Mouse (Mus musculus) stomach, embryonic 14.5 days (tissue): ENCODE data around the gene Lmo4. TPM values are rescaled to one million over a fixed set of nuclear protein-coding genes. Genes with fewer than 3 reads are reported as not detected.

Experiments
- ATAC-seq: fragments of 200-750 bp; cut with Nextera tagmentation; 2 replicates; pipeline ENCODE4 v1.8.0; 2017; ENCODE audit warnings: low read depth, moderate TSS enrichment; ENCODE audit not compliant: insufficient number of reproducible peaks, insufficient read depth, low FRiP score
- H3K27ac ChIP-seq: fragments of 300-500 bp; sonication (generic); 2 replicates; pipeline ENCODE4 v1.5.1; 2014; ENCODE audit warnings: mild to moderate bottlenecking, low read length, moderate library complexity, mixed read lengths
- H3K27me3 ChIP-seq: fragments of 300-500 bp; sonication (generic); 2 replicates; pipeline ENCODE4 v1.6.1; 2014; ENCODE audit warnings: low read length, control low read depth, mixed read lengths; ENCODE audit not compliant: control insufficient read depth, insufficient read depth
- H3K36me3 ChIP-seq: fragments of 300-500 bp; sonication (generic); 2 replicates; pipeline ENCODE4 v1.6.1; 2014; ENCODE audit warnings: mild to moderate bottlenecking, control low read depth, low read length, moderate library complexity, mixed read lengths; ENCODE audit not compliant: control insufficient read depth, insufficient read depth
- H3K4me1 ChIP-seq: fragments of 300-500 bp; sonication (generic); 2 replicates; pipeline ENCODE4 v1.6.1; 2014; ENCODE audit warnings: low read length, control low read depth, mixed read lengths; ENCODE audit not compliant: control insufficient read depth, insufficient read depth
- H3K4me2 ChIP-seq: fragments of 300-500 bp; sonication (generic); replicated peaks from 2 replicates; pipeline ENCODE4 v1.6.1; 2014; ENCODE audit warnings: low read depth, low read length, control low read depth
- H3K4me3 ChIP-seq: fragments of 300-500 bp; sonication (generic); 2 replicates; pipeline ENCODE4 v1.5.1; 2014; ENCODE audit warnings: low read depth, low read length, control low read depth
- H3K9ac ChIP-seq: fragments of 300-500 bp; sonication (generic); replicated peaks from 2 replicates; pipeline ENCODE4 v1.6.1; 2014; ENCODE audit warnings: low read depth, mild to moderate bottlenecking, control low read depth, low read length, moderate library complexity, mixed read lengths
- H3K9me3 ChIP-seq: fragments of 300-500 bp; sonication (generic); 2 replicates; pipeline ENCODE4 v1.6.1; 2016; ENCODE audit warnings: low read depth, low read length, control low read depth; ENCODE audit not compliant: control insufficient read depth
- WGBS: fragments of 180-500 bp; shearing (Covaris S2); extraction: QIAGEN DNeasy Blood & Tissue Kit; methylation state at CpG from one replicate; pipeline ENCODE4 v1.1.7; 2014; 5-methylcytosine and 5-hydroxymethylcytosine counted together
- polyA plus RNA-seq: library from polyadenylated mRNA; unstranded; fragments of >200 nt; fragmentation: Nextera tagmentation; extraction: Ambion mirVana; gene quantifications from 2 replicates; pipeline ENCODE4 v1.2.1, GENCODE M21; 2014

Lmo4 gene
- polyA plus RNA-seq, 1 experiment from 2014 or later: 95.2 TPM

- no peak for ATAC-seq
These were observed 26.9 kb upstream of the Lmo4 start for GRCm38 (mm10) chr3:144231931-144232330.

DNA sequence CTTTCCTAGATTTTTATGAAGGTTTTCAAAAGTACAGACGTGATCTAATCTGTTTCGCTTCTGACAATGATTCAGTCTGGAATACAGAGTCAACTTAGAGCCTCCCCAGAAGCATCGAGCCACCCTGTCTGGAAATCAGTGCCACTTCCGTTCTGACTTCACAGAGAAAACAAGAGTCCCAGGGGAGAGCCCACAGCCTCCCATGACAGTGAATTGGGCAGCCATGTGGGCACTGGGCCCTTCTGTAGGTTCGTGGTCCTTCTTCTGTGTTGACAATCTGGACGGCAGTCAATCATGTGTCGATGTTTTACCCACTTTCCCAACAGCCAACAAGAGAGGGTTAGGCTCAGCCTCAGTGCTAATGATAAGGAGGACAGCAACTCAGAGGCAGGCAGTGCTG lies 26.4 kb upstream of the Lmo4 start:
- H3K27ac ChIP-seq: no peak overlapping the region
- no peak overlapping the region for H3K4me2 ChIP-seq
- ATAC-seq: no peak
- no peaks in the 10 kb centered on the region for H3K27me3 ChIP-seq
- H3K9me3 ChIP-seq: no peaks in the 10 kb centered on the region
- H3K4me3 ChIP-seq: no peak overlapping the region
- H3K9ac ChIP-seq: no peak overlapping the region
- H3K36me3 ChIP-seq: no peaks in the 10 kb centered on the region
- 84% methylated on average over 7 of the region's 7 CpGs for WGBS
- H3K4me1 ChIP-seq: no peaks in the 10 kb centered on the region

More at GRCm38 (mm10) chr3:144231931-144232330, 26.9 kb upstream of the Lmo4 start:
- Histone ChIP-seq H3K27ac (no peak overlapping the region), H3K36me3 (no peaks in the 10 kb centered on the region), H3K4me1 (no peaks in the 10 kb centered on the region), H3K9me3 (no peaks in the 10 kb centered on the region), H3K4me3 (no peak overlapping the region), H3K4me2 (no peak overlapping the region), H3K9ac (no peak overlapping the region), H3K27me3 (no peaks in the 10 kb centered on the region)
- WGBS: 68% methylated on average over 6 of the region's 6 CpGs

DNA sequence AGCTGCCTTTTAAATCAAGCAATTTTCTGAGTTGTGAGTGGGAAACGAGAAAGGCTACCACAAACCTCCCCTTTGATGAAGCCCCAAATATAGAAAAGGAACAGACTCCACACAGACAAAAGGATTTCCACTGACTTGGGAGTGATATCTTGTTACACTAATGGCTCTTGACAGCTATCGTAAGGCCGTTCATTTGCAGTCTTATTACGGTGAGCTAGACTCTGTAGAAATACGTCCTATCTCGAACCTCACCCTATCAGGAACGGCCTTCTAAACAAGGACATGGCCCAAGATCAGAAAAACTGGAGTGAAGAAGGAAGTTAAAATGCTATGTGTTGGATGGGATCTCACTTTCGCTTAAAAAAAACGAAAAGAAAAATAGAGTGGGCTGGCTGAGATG lies 25.0 kb upstream of the Lmo4 start:
- Histone ChIP-seq H3K4me2 (no peak overlapping the region), H3K27me3 (no peaks in the 10 kb centered on the region), H3K27ac (no peak overlapping the region), H3K9ac (no peak overlapping the region), H3K4me3 (no peak overlapping the region), H3K36me3 (no peaks in the 10 kb centered on the region), H3K9me3 (no peaks in the 10 kb centered on the region), H3K4me1 (0 out of 2 replicates have a peak, but pooled peaks cover 5% of the 10 kb centered on the region)
- no peak for ATAC-seq
- 73% methylated on average over 9 of the region's 9 CpGs for WGBS

DNA sequence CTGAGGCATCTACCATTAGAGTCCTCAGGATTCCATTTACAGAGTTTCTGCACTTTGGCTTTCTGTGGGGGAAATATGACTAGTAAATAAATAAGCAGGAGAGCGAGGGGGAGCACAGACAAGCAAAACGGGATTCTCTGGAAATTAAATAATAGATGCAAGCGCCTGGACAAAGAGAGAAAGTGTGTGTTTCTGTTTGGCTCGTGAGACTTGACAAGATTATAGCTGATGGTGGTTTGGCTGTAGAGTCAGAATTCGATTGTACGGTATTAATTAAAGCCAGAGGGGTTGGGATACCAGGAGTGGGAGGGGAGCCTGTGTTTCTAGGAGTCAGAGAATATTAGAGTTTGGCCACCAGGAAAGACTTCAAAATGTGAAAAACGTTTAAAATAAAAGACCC lies 24.3 kb upstream of the Lmo4 start:
- no peak for ATAC-seq
- Histone ChIP-seq H3K9ac (no peak overlapping the region), H3K36me3 (no peaks in the 10 kb centered on the region), H3K27me3 (no peaks in the 10 kb centered on the region), H3K4me2 (no peak overlapping the region), H3K4me1 (0 out of 2 replicates have a peak, but pooled peaks cover 6% of the 10 kb centered on the region), H3K4me3 (no peak overlapping the region), H3K9me3 (no peaks in the 10 kb centered on the region), H3K27ac (no peak overlapping the region)
- 69% methylated on average over 7 of the region's 7 CpGs for WGBS

DNA sequence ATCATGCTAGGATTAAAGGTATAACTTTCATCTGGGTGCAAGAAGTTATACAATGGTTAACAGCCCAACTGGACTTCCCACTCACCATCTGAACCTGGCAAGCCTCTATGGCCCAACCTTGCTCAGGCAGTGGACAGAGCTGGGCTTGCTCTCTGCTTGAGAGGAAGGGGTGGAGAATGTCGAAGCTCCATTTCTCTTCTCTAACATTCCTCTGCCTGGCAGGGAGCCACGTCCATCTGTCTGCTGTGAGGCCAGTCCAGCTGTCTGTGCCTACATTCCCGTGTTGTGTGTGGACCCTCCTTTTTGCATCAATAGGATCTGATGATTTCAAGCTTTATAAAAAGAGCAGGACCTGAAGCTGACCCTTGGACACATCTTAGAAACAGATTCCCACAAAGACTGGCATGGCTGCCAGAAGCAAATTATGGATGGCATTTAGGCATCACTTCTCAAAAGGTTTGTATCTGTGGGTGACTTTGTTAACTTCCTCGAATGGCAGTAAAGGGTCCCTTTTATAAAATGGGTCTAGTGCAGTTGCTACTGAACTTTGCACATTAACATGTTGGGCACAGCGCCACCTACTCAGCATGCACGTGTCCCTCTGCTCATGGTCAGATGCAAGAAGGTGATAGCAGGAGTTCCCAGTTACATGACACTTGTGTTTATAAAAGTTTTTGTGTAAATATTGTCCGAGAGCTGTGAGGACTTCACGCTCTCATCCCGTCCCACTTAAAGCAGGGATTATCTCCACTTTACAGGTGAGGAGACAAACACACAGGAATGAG lies 20.6 kb upstream of the Lmo4 start:
- no peak overlapping the region for H3K4me3 ChIP-seq
- no peak overlapping the region for H3K9ac ChIP-seq
- 46% methylated on average over 9 of the region's 9 CpGs for WGBS
- no peaks in the 10 kb centered on the region for H3K9me3 ChIP-seq
- ATAC-seq: no peak
- 0 out of 2 replicates have a peak, but pooled peaks cover 6% of the 10 kb centered on the region for H3K4me1 ChIP-seq
- H3K27ac ChIP-seq: no peak overlapping the region
- no peaks in the 10 kb centered on the region for H3K27me3 ChIP-seq
- no peaks in the 10 kb centered on the region for H3K36me3 ChIP-seq
- no peak overlapping the region for H3K4me2 ChIP-seq

DNA sequence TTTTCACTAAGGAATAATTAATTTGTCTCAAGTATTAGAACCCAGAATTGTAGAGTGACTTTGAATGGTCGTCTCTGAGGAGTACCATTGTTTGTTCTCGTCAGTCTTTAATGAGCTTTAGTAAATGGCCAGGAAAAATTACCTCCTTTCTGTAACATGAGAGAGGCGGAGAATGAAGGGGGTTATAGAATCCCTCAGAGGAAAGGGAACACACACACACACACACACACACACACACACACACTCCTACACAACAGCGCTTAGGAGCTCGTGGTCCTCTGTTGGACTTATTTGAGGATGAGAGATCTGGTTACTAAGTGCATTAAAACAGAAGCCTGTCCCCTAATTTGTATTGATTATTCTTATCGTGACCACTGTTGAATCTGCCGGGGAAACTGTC lies 19.6 kb upstream of the Lmo4 start:
- ATAC-seq: no peak
- Histone ChIP-seq H3K36me3 (no peaks in the 10 kb centered on the region), H3K4me1 (0 out of 2 replicates have a peak, but pooled peaks cover 6% of the 10 kb centered on the region), H3K9ac (no peak overlapping the region), H3K27ac (no peak overlapping the region), H3K4me2 (no peak overlapping the region), H3K4me3 (no peak overlapping the region), H3K9me3 (no peaks in the 10 kb centered on the region), H3K27me3 (no peaks in the 10 kb centered on the region)
- 67% methylated on average over 7 of the region's 7 CpGs for WGBS

GRCm38 (mm10) chr3:144223377-144224105 lies 18.5 kb upstream of the Lmo4 start:
- Histone ChIP-seq H3K9me3 (no peaks in the 10 kb centered on the region), H3K4me3 (no peak overlapping the region)
- 75% methylated on average over 20 of the region's 20 CpGs for WGBS

DNA sequence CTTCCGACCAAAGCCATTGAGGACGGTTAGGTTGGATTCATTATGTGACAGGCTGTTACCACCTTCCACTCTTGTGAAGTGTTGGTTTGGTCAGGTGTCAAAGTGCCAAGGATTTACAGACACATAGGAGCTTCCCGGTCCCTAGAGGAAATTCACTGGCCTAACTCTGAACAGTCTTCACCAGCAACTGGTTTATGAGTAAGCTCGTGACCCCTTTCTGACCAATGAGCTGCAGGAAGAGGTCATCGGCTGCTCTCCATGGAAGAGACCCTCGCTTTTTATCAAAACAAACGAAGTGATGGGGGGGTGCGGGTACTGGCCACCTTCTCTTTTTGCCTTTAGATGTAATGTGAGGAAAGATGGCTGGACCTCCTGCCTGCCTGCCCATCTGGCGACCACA lies 17.4 kb upstream of the Lmo4 start:
- Histone ChIP-seq H3K4me3 (no peak overlapping the region), H3K27ac (no peak overlapping the region), H3K4me2 (no peak overlapping the region), H3K4me1 (0 out of 2 replicates have a peak, but pooled peaks cover 6% of the 10 kb centered on the region), H3K27me3 (no peaks in the 10 kb centered on the region), H3K9me3 (no peaks in the 10 kb centered on the region), H3K9ac (no peak overlapping the region), H3K36me3 (no peaks in the 10 kb centered on the region)
- 72% methylated on average over 9 of the region's 9 CpGs for WGBS
- no peak for ATAC-seq

More at GRCm38 (mm10) chr3:144223377-144224105, 18.5 kb upstream of the Lmo4 start:
- Histone ChIP-seq H3K9ac (no peak overlapping the region), H3K27me3 (no peaks in the 10 kb centered on the region), H3K27ac (no peak overlapping the region), H3K36me3 (no peaks in the 10 kb centered on the region), H3K4me1 (0 out of 2 replicates have a peak, but pooled peaks cover 6% of the 10 kb centered on the region), H3K4me2 (no peak overlapping the region)
- ATAC-seq: no peak
